Mouse (Mus musculus): ENCODE results near the gene Rad9a.

Gene Rad9a

DNA sequence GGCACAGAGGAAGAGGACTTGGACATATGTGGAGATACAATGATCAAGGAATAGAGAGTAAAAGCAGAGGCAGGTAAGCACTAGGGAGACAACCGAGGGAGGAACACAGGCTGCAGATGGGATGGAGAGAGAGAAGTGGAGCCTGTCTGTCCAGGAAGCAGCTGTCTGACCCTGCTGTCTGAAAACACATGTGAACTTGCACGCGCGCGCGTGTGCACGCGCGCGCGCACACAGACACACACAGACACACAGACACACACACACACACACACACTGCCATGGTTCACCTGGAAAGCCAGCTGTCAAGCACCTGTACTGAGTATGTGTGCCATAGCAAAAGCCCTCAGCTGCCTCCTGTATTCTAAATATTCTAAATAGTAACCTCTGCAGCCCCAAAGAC is 16.8 kb upstream of the Rad9a start:
- no peak for DNase-seq (ENCODE audit: low spot score)

- no peak for DNase-seq (ENCODE audit: low spot score)
Measured at GRCm38 (mm10) chr19:4217855-4218254, 16.4 kb upstream of the Rad9a start.

DNA sequence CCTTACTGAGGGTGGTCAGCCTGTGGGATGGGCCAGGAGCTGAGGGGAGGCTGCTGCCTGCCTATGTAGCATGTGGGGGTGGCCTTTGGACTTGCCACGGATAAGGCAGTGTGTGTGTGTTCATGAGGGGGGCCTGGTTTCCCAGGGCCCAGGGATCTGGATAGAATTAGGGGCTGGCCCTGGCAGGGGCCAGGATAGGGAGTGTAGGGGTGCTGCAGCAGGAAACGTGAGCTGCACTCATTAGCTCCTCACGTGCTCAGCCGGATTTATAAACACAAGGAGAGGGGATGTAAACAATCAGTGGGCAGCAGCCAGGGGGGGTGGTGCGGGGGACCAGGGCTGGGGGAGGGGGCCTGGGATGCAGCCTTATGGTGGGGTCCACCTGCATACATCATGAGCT is 15.7 kb upstream of the Rad9a start:
- no peak for DNase-seq (ENCODE audit: low spot score)

DNA sequence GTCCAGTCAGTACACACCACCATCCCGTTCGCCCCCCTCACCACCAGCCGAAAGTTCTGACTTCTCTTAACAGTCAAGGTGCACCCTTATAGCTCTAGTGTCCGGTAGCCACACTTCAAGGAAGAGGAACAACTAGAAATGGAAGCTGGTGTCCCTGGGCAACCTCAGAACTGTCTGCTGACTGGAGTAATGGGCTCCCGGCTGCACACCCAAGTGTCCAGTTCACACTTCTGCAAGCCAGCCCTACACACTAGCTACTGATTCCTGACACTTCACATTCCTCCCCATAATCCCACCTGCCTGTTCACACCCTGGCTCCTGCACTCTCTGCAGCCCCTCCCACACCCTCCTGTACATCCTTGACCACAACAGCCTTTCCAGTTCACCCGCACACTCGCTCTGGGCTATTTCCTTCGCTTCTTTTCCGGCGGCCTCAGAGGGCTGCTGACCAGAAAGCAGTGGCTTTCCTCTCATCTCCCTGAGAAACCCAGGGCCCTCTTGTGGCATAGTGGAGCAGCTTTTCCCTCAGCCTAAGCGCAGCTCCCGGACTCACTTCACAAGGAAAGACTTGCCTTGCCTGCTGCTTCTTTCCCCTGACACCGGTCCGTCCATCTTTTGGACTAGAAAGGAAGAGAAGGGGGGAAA is 14.7 kb upstream of the Rad9a start:
- peak; percentile 49 for DNase-seq (ENCODE audit: low spot score)

GRCm38 (mm10) chr19:4215451-4215840 is 14.0 kb upstream of the Rad9a start:
- DNase-seq (ENCODE audit: low spot score), result no peak

GRCm38 (mm10) chr19:4214771-4215450 is 13.4 kb upstream of the Rad9a start:
- DNase-seq (ENCODE audit: low spot score), result no peak

GRCm38 (mm10) chr19:4214071-4214770 is 12.8 kb upstream of the Rad9a start, which contains the start of the genes Clcf1 and AC109138.7:
Clcf1 (plus strand) TSS chr19:4214238.
AC109138.7 (plus strand) TSS chr19:4214357.
- peak; percentile 54 for DNase-seq (ENCODE audit: low spot score)

DNA sequence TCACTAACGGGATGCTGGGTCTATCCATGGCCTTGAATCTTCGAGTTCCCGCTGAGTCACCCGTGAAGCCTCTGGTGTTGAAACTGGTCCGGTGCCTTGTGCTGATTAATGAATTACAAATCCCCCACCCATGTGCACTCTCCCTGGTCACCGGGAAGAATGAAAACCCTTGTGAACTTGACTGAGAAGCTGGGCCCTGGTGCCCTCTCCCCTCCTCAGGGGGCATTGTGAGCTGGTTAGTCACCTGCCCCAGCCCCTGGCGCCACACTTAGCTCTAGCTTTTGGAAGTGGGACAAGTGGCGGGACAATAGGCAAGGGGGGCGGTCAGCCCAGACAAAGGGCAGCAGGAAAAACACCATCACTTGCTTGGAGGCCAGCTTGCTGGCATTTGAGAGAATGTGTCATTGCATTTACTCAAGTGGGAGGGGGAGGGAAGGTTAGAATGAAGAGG is 12.1 kb upstream of the Rad9a start:
- DNase-seq (ENCODE audit: low spot score), result peak; percentile 49

GRCm38 (mm10) chr19:4211891-4212588 is 10.6 kb upstream of the Rad9a start:
- DNase-seq (ENCODE audit: low spot score), result no peak

GRCm38 (mm10) chr19:4208563-4208962 is 7.1 kb upstream of the Rad9a start:
- no peak for DNase-seq (ENCODE audit: low spot score)

GRCm38 (mm10) chr19:4206971-4207370 is 5.5 kb upstream of the Rad9a start:
- peak; percentile 74 for DNase-seq (ENCODE audit: low spot score)

DNA sequence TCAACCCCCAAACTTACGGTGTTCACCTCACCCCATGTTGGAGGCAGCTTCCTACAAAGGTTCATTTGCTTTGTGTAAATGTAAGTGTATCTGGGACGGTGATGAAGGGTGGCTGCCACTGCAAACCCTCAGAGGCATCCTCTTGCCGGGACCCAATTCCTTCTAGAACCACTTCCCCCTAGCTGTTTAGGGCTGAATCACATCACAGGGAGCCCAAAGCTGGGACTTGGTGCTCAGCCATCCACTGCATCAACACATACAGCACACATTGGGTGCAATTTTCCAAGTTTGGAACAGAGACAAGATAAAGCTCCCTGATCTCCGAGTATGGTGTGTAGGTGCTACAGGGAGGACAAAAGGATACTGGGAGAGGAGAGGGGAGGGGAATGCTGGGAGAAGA is 3.4 kb upstream of the Rad9a start:
- DNase-seq (ENCODE audit: low spot score), result no peak

GRCm38 (mm10) chr19:4203604-4204326 is 2.3 kb upstream of the Rad9a start:
- DNase-seq (ENCODE audit: low spot score), result no peak

DNA sequence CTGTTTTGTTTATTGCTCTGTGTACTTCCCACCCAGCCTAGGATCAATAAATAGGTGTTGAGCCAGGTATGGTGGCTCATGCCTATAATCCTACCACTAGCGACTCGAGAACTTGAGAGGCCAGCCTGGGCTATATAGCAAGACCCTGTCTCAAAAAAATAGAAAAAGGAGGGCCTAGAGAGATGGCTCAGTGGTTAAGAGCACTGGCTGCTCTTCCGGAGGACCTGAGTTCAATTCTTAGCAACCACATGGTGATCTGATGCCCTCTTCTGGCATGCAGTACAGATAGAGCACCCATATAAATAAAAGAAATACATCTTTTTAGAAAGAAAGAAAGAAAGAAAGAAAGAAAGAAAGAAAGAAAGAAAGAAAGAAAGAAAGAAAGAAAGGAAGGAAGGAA is 1.7 kb upstream of the Rad9a start:
- no peak for DNase-seq (ENCODE audit: low spot score)

DNA sequence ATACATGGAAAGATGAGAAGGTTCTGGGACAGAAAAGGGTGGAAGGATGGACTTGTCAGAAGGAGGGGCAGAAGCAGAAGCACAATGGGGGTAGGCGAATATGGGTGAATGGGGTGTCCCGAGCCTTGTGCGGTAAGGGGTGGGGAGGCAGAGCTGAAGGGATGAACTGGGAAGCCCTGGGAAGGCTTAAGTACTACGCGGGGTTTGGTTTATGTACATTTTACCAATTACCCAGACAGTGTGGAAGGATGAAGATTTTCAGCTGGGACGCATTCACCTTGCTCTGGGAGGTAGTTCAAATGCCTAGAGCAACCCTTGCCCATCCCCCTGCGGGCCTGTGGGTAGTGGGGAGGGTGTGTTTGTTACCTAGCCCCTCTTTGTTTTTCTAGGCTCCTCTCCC is 687 bp upstream of the Rad9a start:
- DNase-seq (ENCODE audit: low spot score), result no peak

GRCm38 (mm10) chr19:4197180-4197579 is 4.3 kb downstream of the Rad9a start:
- DNase-seq (ENCODE audit: low spot score), result no peak

GRCm38 (mm10) chr19:4196548-4196947 is 4.9 kb downstream of the Rad9a start:
- peak; percentile 71 for DNase-seq (ENCODE audit: low spot score)

DNA sequence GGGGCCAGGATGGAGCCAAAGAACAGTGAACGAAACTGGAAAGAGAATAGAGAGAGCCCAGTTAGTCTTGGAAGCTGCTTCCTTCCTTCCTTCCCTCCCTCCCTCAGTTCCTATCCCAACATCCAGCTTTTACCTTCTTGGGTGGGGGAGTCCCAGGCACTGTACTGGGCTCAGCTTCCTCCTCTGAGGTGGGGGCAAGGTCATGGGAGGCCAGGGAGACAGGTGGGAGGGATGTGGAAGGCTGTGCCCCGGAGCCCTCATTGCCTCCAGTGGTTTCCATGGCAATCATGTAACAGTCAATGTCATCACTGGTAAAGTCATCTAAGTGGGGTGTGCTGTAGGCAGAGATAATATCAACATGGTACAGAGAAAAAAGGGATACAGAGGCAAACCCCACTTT is 5.4 kb downstream of the Rad9a start:
- no peak for DNase-seq (ENCODE audit: low spot score)

GRCm38 (mm10) chr19:4194776-4195650 is 6.4 kb downstream of the Rad9a start:
- DNase-seq (ENCODE audit: low spot score), result no peak

- no peak for DNase-seq (ENCODE audit: low spot score)
Measured at GRCm38 (mm10) chr19:4194021-4194724, 7.3 kb downstream of the Rad9a start.

All from MN1 (cell line).